Mouse (Mus musculus): ENCODE results near the gene Emg1. TPM values are rescaled to one million over a fixed set of nuclear protein-coding genes. Genes with fewer than 3 reads are reported as not detected.

The Emg1 gene
- total RNA-seq, 1 experiment: 344 TPM

GRCm38 (mm10) chr6:124753861-124754260, 41.9 kb upstream of the Emg1 start:
- in situ Hi-C loops (cut with MboI; ENCODE audit: low sequenced_read_pairs in 2 of 2, unreplicated experiment in 2 of 2): no loop called here
- no peak for TF ChIP-seq HCFC1 (IDR thresholded peaks at IDR 0.05; ENCODE audit: borderline replicate concordance, insufficient read depth, low read length)
- no peak for TF ChIP-seq CHD2 (IDR thresholded peaks at IDR 0.05; ENCODE audit: low read depth, low read length)
- TF ChIP-seq ZNF384 (IDR thresholded peaks at IDR 0.05; ENCODE audit: low read depth, low read length): no peak

GRCm38 (mm10) chr6:124750405-124750804, 38.4 kb upstream of the Emg1 start:
- TF ChIP-seq CHD2 (IDR thresholded peaks at IDR 0.05; ENCODE audit: low read depth, low read length): no peak
- no peak for TF ChIP-seq MAFK (IDR thresholded peaks at IDR 0.05; ENCODE audit: insufficient read depth, low read depth, low read length)
- TF ChIP-seq HCFC1 (IDR thresholded peaks at IDR 0.05; ENCODE audit: borderline replicate concordance, insufficient read depth, low read length): no peak
- no peak for TF ChIP-seq ZC3H11A (IDR thresholded peaks at IDR 0.05; ENCODE audit: borderline replicate concordance, low read depth, low read length)
- TF ChIP-seq ZNF384 (IDR thresholded peaks at IDR 0.05; ENCODE audit: low read depth, low read length): no peak
- H3K27ac ChIP-seq (ENCODE audit: insufficient read depth, low read depth, low read length, poor library complexity, severe bottlenecking): no peak overlapping the region
- H3K9me3 ChIP-seq (ENCODE audit: control insufficient read depth, insufficient read depth, low read depth, low read length): no peaks in the 10 kb centered on the region
- peaks cover 6 to 18% of the 10 kb centered on the region in 2 experiments; a peak in 3 of 4 replicates for H3K4me1 ChIP-seq (ENCODE audit: control insufficient read depth in 2 of 2, insufficient read depth in 2 of 2, low read length in 2 of 2, poor library complexity in 1 of 2)
- H3K9ac ChIP-seq (ENCODE audit: insufficient read depth, low read depth, low read length, poor library complexity, severe bottlenecking): no peak overlapping the region
- DNase-seq (ENCODE audit: low read depth, low spot score): no peak
- in situ Hi-C loops (cut with MboI; ENCODE audit: low sequenced_read_pairs in 2 of 2, unreplicated experiment in 2 of 2): no loop called here
- peaks cover 5% of the 10 kb centered on the region; the same call in 1 of the 2 replicates for H3K36me3 ChIP-seq (ENCODE audit: control insufficient read depth, insufficient read depth, low read length, poor library complexity, severe bottlenecking)
- H3K4me3 ChIP-seq (ENCODE audit: insufficient read depth in 1 of 2, low read depth in 1 of 2, low read length in 2 of 2, poor library complexity in 1 of 2, severe bottlenecking in 1 of 2): no peak overlapping the region

More at GRCm38 (mm10) chr6:124753861-124754260, 41.9 kb upstream of the Emg1 start:
- H3K27ac ChIP-seq (ENCODE audit: insufficient read depth, low read depth, low read length, poor library complexity, severe bottlenecking): no peak overlapping the region
- no peaks in the 10 kb centered on the region for H3K9me3 ChIP-seq (ENCODE audit: control insufficient read depth, insufficient read depth, low read depth, low read length)
- no peak overlapping the region for H3K9ac ChIP-seq (ENCODE audit: insufficient read depth, low read depth, low read length, poor library complexity, severe bottlenecking)
- H3K36me3 ChIP-seq (ENCODE audit: control insufficient read depth, insufficient read depth, low read length, poor library complexity, severe bottlenecking): no peaks in the 10 kb centered on the region
- no peak overlapping the region for H3K4me3 ChIP-seq (ENCODE audit: insufficient read depth in 1 of 2, low read depth in 1 of 2, low read length in 2 of 2, poor library complexity in 1 of 2, severe bottlenecking in 1 of 2)
- peaks cover 6 to 16% of the 10 kb centered on the region in 2 experiments; a peak in 3 of 4 replicates for H3K4me1 ChIP-seq (ENCODE audit: control insufficient read depth in 2 of 2, insufficient read depth in 2 of 2, low read length in 2 of 2, poor library complexity in 1 of 2)
- no peak for DNase-seq (ENCODE audit: low read depth, low spot score)

- in situ Hi-C loops (cut with MboI; ENCODE audit: low sequenced_read_pairs in 2 of 2, unreplicated experiment in 2 of 2): no loop called here
- Histone ChIP-seq H3K4me1 (ENCODE audit: control insufficient read depth in 2 of 2, insufficient read depth in 2 of 2, low read length in 2 of 2, poor library complexity in 1 of 2) (peaks cover 0 to 18% of the 10 kb centered on the region in 2 experiments; a peak in 1 of 4 replicates), H3K9ac (ENCODE audit: insufficient read depth, low read depth, low read length, poor library complexity, severe bottlenecking) (0 out of 2 replicates have a peak overlapping the region, but pooled peaks have one; percentile 87), H3K36me3 (ENCODE audit: control insufficient read depth, insufficient read depth, low read length, poor library complexity, severe bottlenecking) (peaks cover 13% of the 10 kb centered on the region; the same call in 1 of the 2 replicates), H3K27ac (ENCODE audit: insufficient read depth, low read depth, low read length, poor library complexity, severe bottlenecking) (no peak overlapping the region), H3K9me3 (ENCODE audit: control insufficient read depth, insufficient read depth, low read depth, low read length) (no peaks in the 10 kb centered on the region), H3K4me3 (ENCODE audit: insufficient read depth in 1 of 2, low read depth in 1 of 2, low read length in 2 of 2, poor library complexity in 1 of 2, severe bottlenecking in 1 of 2) (peak overlapping the region; percentile 72 to 76; a peak in 2 of 4 replicates)
- no peak for DNase-seq (ENCODE audit: low read depth, low spot score)
- TF ChIP-seq MAFK (IDR thresholded peaks at IDR 0.05; ENCODE audit: insufficient read depth, low read depth, low read length) (no peak), HCFC1 (IDR thresholded peaks at IDR 0.05; ENCODE audit: borderline replicate concordance, insufficient read depth, low read length) (no peak), CHD2 (IDR thresholded peaks at IDR 0.05; ENCODE audit: low read depth, low read length) (no peak), ZNF384 (IDR thresholded peaks at IDR 0.05; ENCODE audit: low read depth, low read length) (no peak), ZC3H11A (IDR thresholded peaks at IDR 0.05; ENCODE audit: borderline replicate concordance, low read depth, low read length) (no peak)
These were observed 35.0 kb upstream of the Emg1 start for GRCm38 (mm10) chr6:124746654-124747632.

- TF ChIP-seq ZNF384 (IDR thresholded peaks at IDR 0.05; ENCODE audit: low read depth, low read length) (no peak), MAFK (IDR thresholded peaks at IDR 0.05; ENCODE audit: insufficient read depth, low read depth, low read length) (no peak), ZC3H11A (IDR thresholded peaks at IDR 0.05; ENCODE audit: borderline replicate concordance, low read depth, low read length) (no peak), CHD2 (IDR thresholded peaks at IDR 0.05; ENCODE audit: low read depth, low read length) (no peak), HCFC1 (IDR thresholded peaks at IDR 0.05; ENCODE audit: borderline replicate concordance, insufficient read depth, low read length) (no peak)
- in situ Hi-C loops (cut with MboI; ENCODE audit: low sequenced_read_pairs in 2 of 2, unreplicated experiment in 2 of 2): no loop called here
- H3K36me3 ChIP-seq (ENCODE audit: control insufficient read depth, insufficient read depth, low read length, poor library complexity, severe bottlenecking): peaks cover 13% of the 10 kb centered on the region; the same call in 1 of the 2 replicates
These were observed 34.3 kb upstream of the Emg1 start for GRCm38 (mm10) chr6:124746296-124746605.

More at GRCm38 (mm10) chr6:124746296-124746605, 34.3 kb upstream of the Emg1 start:
- peaks cover 0 to 18% of the 10 kb centered on the region in 2 experiments; a peak in 1 of 4 replicates for H3K4me1 ChIP-seq (ENCODE audit: control insufficient read depth in 2 of 2, insufficient read depth in 2 of 2, low read length in 2 of 2, poor library complexity in 1 of 2)
- peak overlapping the region; percentile 87 for H3K9ac ChIP-seq (ENCODE audit: insufficient read depth, low read depth, low read length, poor library complexity, severe bottlenecking)
- no peak overlapping the region for H3K27ac ChIP-seq (ENCODE audit: insufficient read depth, low read depth, low read length, poor library complexity, severe bottlenecking)
- DNase-seq (ENCODE audit: low read depth, low spot score): no peak
- H3K4me3 ChIP-seq (ENCODE audit: insufficient read depth in 1 of 2, low read depth in 1 of 2, low read length in 2 of 2, poor library complexity in 1 of 2, severe bottlenecking in 1 of 2): peak overlapping the region; percentile 72 to 76
- H3K9me3 ChIP-seq (ENCODE audit: control insufficient read depth, insufficient read depth, low read depth, low read length): no peaks in the 10 kb centered on the region

All from ES-E14 (cell line).